Mouse (Mus musculus) adrenal gland, postnatal 14 days (tissue): ENCODE results near the gene Rab44. TPM values are rescaled to one million over a fixed set of nuclear protein-coding genes. Genes with fewer than 3 reads are reported as not detected.

Experiments
- total RNA-seq: library from RNA; stranded (reverse); gene quantifications from 2 replicates; pipeline ENCODE4 v1.2.3, GENCODE M21; 2021

Rab44 gene
- total RNA-seq, 1 experiment from 2014 or later: 0.33 TPM

Other genes with a start within 250 kb of the Rab44 start
- not detected in 2 replicates for gene 4930539E08Rik, start 198.8 kb upstream of the Rab44 start, total RNA-seq
- 0.64 and 1.3 TPM in 2 replicates for gene Pxt1, start 170.3 kb upstream of the Rab44 start, total RNA-seq
- gene Kctd20, start 162.2 kb upstream of the Rab44 start, total RNA-seq: 71.6 and 79.3 TPM in 2 replicates
- 55.0 and 73.5 TPM in 2 replicates for gene Stk38, start 106.2 kb upstream of the Rab44 start, total RNA-seq
- gene Srsf3, start 81.5 kb upstream of the Rab44 start, total RNA-seq: 167 and 224 TPM in 2 replicates
- 126 and 202 TPM in 2 replicates for gene Cdkn1a, start 23.2 kb upstream of the Rab44 start, total RNA-seq
- gene Cpne5, start 124.0 kb downstream of the Rab44 start, total RNA-seq: 0.52 and 0.83 TPM in 2 replicates
- gene Ppil1, start 150.0 kb downstream of the Rab44 start, total RNA-seq: 26.0 and 26.4 TPM in 2 replicates
- gene BC004004, start 154.6 kb downstream of the Rab44 start, total RNA-seq: 135 and 139 TPM in 2 replicates
- gene Pi16, start 203.5 kb downstream of the Rab44 start, total RNA-seq: 20.9 and 25.7 TPM in 2 replicates
- 300 and 316 TPM in 2 replicates for gene Mtch1, start 233.8 kb downstream of the Rab44 start, total RNA-seq
- 2.2 and 11.5 TPM in 2 replicates for gene Fgd2, start 246.8 kb downstream of the Rab44 start, total RNA-seq